Mouse (Mus musculus) limb, embryonic 15.5 days (tissue): ENCODE data around the gene Pole. TPM values are rescaled to one million over a fixed set of nuclear protein-coding genes. Genes with fewer than 3 reads are reported as not detected.

Source experiments
- ATAC-seq: fragments of 200-750 bp; cut with Nextera tagmentation; 2 replicates; pipeline ENCODE4 v1.8.0; 2017; ENCODE audit warnings: low read depth, moderate TSS enrichment; ENCODE audit not compliant: insufficient number of reproducible peaks, low FRiP score, low TSS enrichment
- H3K27ac ChIP-seq: fragments of 300-500 bp; sonication (generic); 2 replicates; pipeline ENCODE4 v1.5.1; 2015; ENCODE audit warnings: moderate library complexity, mild to moderate bottlenecking, inconsistent platforms
- H3K27me3 ChIP-seq: fragments of 300-500 bp; sonication (generic); 2 replicates; pipeline ENCODE4 v1.6.1; 2015; ENCODE audit warnings: inconsistent platforms
- H3K36me3 ChIP-seq: fragments of 300-500 bp; sonication (generic); 2 replicates; pipeline ENCODE4 v1.6.1; 2015; ENCODE audit warnings: inconsistent platforms
- H3K4me1 ChIP-seq: fragments of 300-500 bp; sonication (generic); 2 replicates; pipeline ENCODE4 v1.6.1; 2015; ENCODE audit warnings: inconsistent platforms
- H3K4me2 ChIP-seq: fragments of 300-500 bp; sonication (generic); 2 replicates; pipeline ENCODE4 v1.6.1; 2015; ENCODE audit warnings: mild to moderate bottlenecking, inconsistent platforms
- H3K4me3 ChIP-seq: fragments of 300-500 bp; sonication (generic); 2 replicates; pipeline ENCODE4 v1.5.1; 2015; ENCODE audit warnings: mild to moderate bottlenecking, inconsistent platforms
- H3K9ac ChIP-seq: fragments of 300-500 bp; sonication (generic); 2 replicates; pipeline ENCODE4 v1.6.1; 2015; ENCODE audit warnings: inconsistent platforms
- H3K9me3 ChIP-seq: fragments of 300-500 bp; sonication (generic); 2 replicates; pipeline ENCODE4 v1.6.1; 2016; ENCODE audit warnings: inconsistent platforms
- WGBS: fragments of 180-500 bp; shearing (Covaris S2); methylation state at CpG from one replicate; pipeline ENCODE4 v1.1.7; 2015; 5-methylcytosine and 5-hydroxymethylcytosine counted together
- polyA plus RNA-seq: library from polyadenylated mRNA; unstranded; fragments of >200 nt; fragmentation: Nextera tagmentation; extraction: Ambion mirVana; gene quantifications from 2 replicates; pipeline ENCODE4 v1.2.1, GENCODE M21; 2015

The Pole gene
- polyA plus RNA-seq, 1 experiment from 2014 or later, result 21.7 TPM

- H3K9ac ChIP-seq, result peak overlapping the region; percentile 88
- peaks cover 15% of the 10 kb centered on the region for H3K4me1 ChIP-seq
- H3K4me3 ChIP-seq, result peak overlapping the region; percentile 88
- WGBS, result 2% methylated on average over 30 of the region's 31 CpGs
- H3K9me3 ChIP-seq, result no peaks in the 10 kb centered on the region
- H3K4me2 ChIP-seq, result peak overlapping the region; percentile 93
- peak; percentile 60; the same call in 1 of the 2 replicates for ATAC-seq
- H3K27me3 ChIP-seq, result peaks cover 17% of the 10 kb centered on the region
- H3K36me3 ChIP-seq, result peaks cover 20% of the 10 kb centered on the region
- peak overlapping the region; percentile 77 for H3K27ac ChIP-seq
Observed at GRCm38 (mm10) chr5:110286446-110287083, 459 bp downstream of the Pole start.

GRCm38 (mm10) chr5:110287084-110287475, 974 bp downstream of the Pole start:
- 75% methylated on average over 2 of the region's 2 CpGs for WGBS
- H3K4me1 ChIP-seq, result peaks cover 15% of the 10 kb centered on the region
- H3K4me2 ChIP-seq, result peak overlapping the region; percentile 93
- peaks cover 17% of the 10 kb centered on the region for H3K27me3 ChIP-seq
- peak overlapping the region; percentile 88 for H3K4me3 ChIP-seq
- no peak for ATAC-seq
- no peaks in the 10 kb centered on the region for H3K9me3 ChIP-seq
- H3K9ac ChIP-seq, result no peak overlapping the region
- peaks cover 25% of the 10 kb centered on the region for H3K36me3 ChIP-seq
- H3K27ac ChIP-seq, result no peak overlapping the region

GRCm38 (mm10) chr5:110291649-110292048, 5.5 kb downstream of the Pole start:
- no peak overlapping the region for H3K9ac ChIP-seq
- H3K36me3 ChIP-seq, result peaks cover 56% of the 10 kb centered on the region
- H3K4me3 ChIP-seq, result no peak overlapping the region
- H3K27ac ChIP-seq, result no peak overlapping the region
- no peaks in the 10 kb centered on the region for H3K27me3 ChIP-seq
- no peak for ATAC-seq
- peaks cover 6% of the 10 kb centered on the region; the same call in 1 of the 2 replicates for H3K4me1 ChIP-seq
- 88% methylated on average over 1 of the region's 1 CpGs for WGBS
- no peak overlapping the region for H3K4me2 ChIP-seq
- H3K9me3 ChIP-seq, result no peaks in the 10 kb centered on the region

GRCm38 (mm10) chr5:110296637-110297036, 10.5 kb downstream of the Pole start:
- Histone ChIP-seq H3K9me3 (no peaks in the 10 kb centered on the region), H3K9ac (no peak overlapping the region), H3K27me3 (no peaks in the 10 kb centered on the region), H3K4me3 (no peak overlapping the region), H3K27ac (no peak overlapping the region), H3K36me3 (peaks cover 71% of the 10 kb centered on the region), H3K4me1 (no peaks in the 10 kb centered on the region), H3K4me2 (no peak overlapping the region)
- no peak for ATAC-seq
- 100% methylated on average over 1 of the region's 1 CpGs for WGBS

- ATAC-seq, result no peak
- H3K4me2 ChIP-seq, result no peak overlapping the region
- no peaks in the 10 kb centered on the region for H3K9me3 ChIP-seq
- no peak overlapping the region for H3K4me3 ChIP-seq
- H3K27me3 ChIP-seq, result no peaks in the 10 kb centered on the region
- peaks cover 80% of the 10 kb centered on the region for H3K36me3 ChIP-seq
- WGBS, result 85% methylated on average over 2 of the region's 2 CpGs
- H3K4me1 ChIP-seq, result no peaks in the 10 kb centered on the region
- H3K9ac ChIP-seq, result no peak overlapping the region
- H3K27ac ChIP-seq, result no peak overlapping the region
Observed at GRCm38 (mm10) chr5:110300591-110300990, 14.5 kb downstream of the Pole start.

GRCm38 (mm10) chr5:110308861-110309260, 22.8 kb downstream of the Pole start:
- Histone ChIP-seq H3K9ac (no peak overlapping the region), H3K4me2 (no peak overlapping the region), H3K4me1 (no peaks in the 10 kb centered on the region), H3K27ac (no peak overlapping the region), H3K27me3 (no peaks in the 10 kb centered on the region), H3K4me3 (no peak overlapping the region), H3K36me3 (peaks cover 75% of the 10 kb centered on the region), H3K9me3 (no peaks in the 10 kb centered on the region)
- ATAC-seq, result no peak
- 95% methylated on average over 7 of the region's 7 CpGs for WGBS

GRCm38 (mm10) chr5:110313127-110313526, 27.0 kb downstream of the Pole start:
- WGBS, result 91% methylated on average over 3 of the region's 3 CpGs
- Histone ChIP-seq H3K36me3 (peaks cover 49% of the 10 kb centered on the region), H3K27ac (no peak overlapping the region), H3K9me3 (no peaks in the 10 kb centered on the region), H3K4me3 (no peak overlapping the region), H3K4me1 (no peaks in the 10 kb centered on the region), H3K27me3 (no peaks in the 10 kb centered on the region), H3K9ac (no peak overlapping the region), H3K4me2 (no peak overlapping the region)
- no peak for ATAC-seq

- ATAC-seq, result no peak
- peaks cover 72% of the 10 kb centered on the region for H3K36me3 ChIP-seq
Observed at GRCm38 (mm10) chr5:110330508-110330907, 44.4 kb downstream of the Pole start.

GRCm38 (mm10) chr5:110338792-110339191, 52.7 kb downstream of the Pole start:
- H3K9ac ChIP-seq, result no peak overlapping the region
- peaks cover 18% of the 10 kb centered on the region for H3K4me1 ChIP-seq
- H3K36me3 ChIP-seq, result peaks cover 43% of the 10 kb centered on the region
- no peak overlapping the region for H3K4me2 ChIP-seq
- H3K4me3 ChIP-seq, result no peak overlapping the region
- ATAC-seq, result no peak
- no peaks in the 10 kb centered on the region for H3K9me3 ChIP-seq
- peaks cover 26% of the 10 kb centered on the region for H3K27me3 ChIP-seq
- 78% methylated on average over 2 of the region's 2 CpGs for WGBS
- no peak overlapping the region for H3K27ac ChIP-seq

More at GRCm38 (mm10) chr5:110330508-110330907, 44.4 kb downstream of the Pole start:
- Histone ChIP-seq H3K4me1 (no peaks in the 10 kb centered on the region), H3K27ac (no peak overlapping the region), H3K4me3 (no peak overlapping the region), H3K9ac (no peak overlapping the region), H3K27me3 (no peaks in the 10 kb centered on the region), H3K4me2 (no peak overlapping the region), H3K9me3 (no peaks in the 10 kb centered on the region)
- WGBS, result 65% methylated on average over 3 of the region's 3 CpGs

GRCm38 (mm10) chr5:110342648-110343284, 56.7 kb downstream of the Pole start, which contains the start of gene P2rx2:
Gene P2rx2, minus strand, starts transcription at chr5:110343212.
- Histone ChIP-seq H3K4me2 (peak within 1 kb of the TSS; percentile 93), H3K36me3 (0 out of 2 replicates have a peak, but pooled peaks cover 5% of the 10 kb centered on the region), H3K4me1 (peaks cover 18% of the 10 kb centered on the region), H3K9ac (peak within 1 kb of the TSS; percentile 35; the same call in 1 of the 2 replicates), H3K9me3 (no peaks in the 10 kb centered on the region), H3K27ac (no peak within 1 kb of the TSS), H3K27me3 (peaks cover 26% of the 10 kb centered on the region), H3K4me3 (peak within 1 kb of the TSS; percentile 46)
- ATAC-seq, result peak; percentile 37
- 2% methylated on average over 43 of the region's 43 CpGs for WGBS

GRCm38 (mm10) chr5:110344524-110344923, 58.4 kb downstream of the Pole start, which contains the start of gene Lrcol1:
Gene Lrcol1, plus strand, starts transcription at chr5:110344730.
- H3K4me3 ChIP-seq, result no peak within 1 kb of the TSS
- H3K27ac ChIP-seq, result no peak within 1 kb of the TSS
- H3K9me3 ChIP-seq, result no peaks in the 10 kb centered on the region
- H3K4me2 ChIP-seq, result no peak within 1 kb of the TSS
- H3K9ac ChIP-seq, result no peak within 1 kb of the TSS
- ATAC-seq, result no peak
- H3K4me1 ChIP-seq, result peaks cover 13% of the 10 kb centered on the region
- WGBS, result 71% methylated on average over 4 of the region's 4 CpGs
- H3K27me3 ChIP-seq, result peaks cover 26% of the 10 kb centered on the region
- H3K36me3 ChIP-seq, result no peaks in the 10 kb centered on the region

- H3K36me3 ChIP-seq, result no peaks in the 10 kb centered on the region
- WGBS, result 78% methylated on average over 4 of the region's 4 CpGs
- H3K4me3 ChIP-seq, result no peak overlapping the region
- no peak overlapping the region for H3K9ac ChIP-seq
- H3K27ac ChIP-seq, result no peak overlapping the region
- H3K4me1 ChIP-seq, result peaks cover 13% of the 10 kb centered on the region
- peaks cover 26% of the 10 kb centered on the region for H3K27me3 ChIP-seq
- H3K9me3 ChIP-seq, result no peaks in the 10 kb centered on the region
- no peak overlapping the region for H3K4me2 ChIP-seq
- ATAC-seq, result no peak
Observed at GRCm38 (mm10) chr5:110345553-110345952, 59.4 kb downstream of the Pole start.
